Mouse (Mus musculus) left cerebral cortex, postnatal 25 days (tissue): ENCODE measurements around the gene Prpsap1. TPM values are rescaled to one million over a fixed set of nuclear protein-coding genes. Genes with fewer than 3 reads are reported as not detected.
"Not testable (repeated sequence)": the region's sequence is repeated elsewhere in the genome, so short reads cannot be mapped to it uniquely, and the experiment has no call there.

Experiments
- DNase-seq, 2 experiments: peaks; one replicate each; pipeline ENCODE4 v3.0.0; 2022; ENCODE audit warnings: low spot score in 2 of 2, mixed read lengths in 1 of 2
- intact Hi-C: fragments of 180-260 bp; cut with DNase I; formaldehyde crosslinking; loops from one replicate; pipeline ENCODE4 v1.15.1; 2025
- total RNA-seq, 2 experiments: library from RNA; stranded (reverse); gene quantifications; 2 replicates each; pipeline ENCODE4 v1.2.3; 2021

Gene Prpsap1
- total RNA-seq, 2 experiments from 2014 or later, result 65.7 to 76.2 TPM

GRCm38 (mm10) chr11:116521143-116521542 is 27.1 kb upstream of the Prpsap1 start:
- intact Hi-C loops, result no loop called here

GRCm38 (mm10) chr11:116518482-116518881 is 24.5 kb upstream of the Prpsap1 start:
- no peak for DNase-seq
- intact Hi-C loops, result no loop called here

More at GRCm38 (mm10) chr11:116521143-116521542, 27.1 kb upstream of the Prpsap1 start:
- no peak for DNase-seq

- DNase-seq, result no peak
- intact Hi-C loops, result no loop called here
Observed at GRCm38 (mm10) chr11:116515330-116516020, 21.5 kb upstream of the Prpsap1 start.

GRCm38 (mm10) chr11:116513531-116514038 is 19.6 kb upstream of the Prpsap1 start:
- DNase-seq, result no peak
- intact Hi-C loops, result no loop called here

GRCm38 (mm10) chr11:116512987-116513386 is 19.0 kb upstream of the Prpsap1 start:
- DNase-seq, result peak in 1 of 2 experiments; percentile 40
- intact Hi-C loops, result no loop called here

- no peak for DNase-seq
- intact Hi-C loops, result no loop called here
Observed at GRCm38 (mm10) chr11:116512154-116512553, 18.2 kb upstream of the Prpsap1 start.

GRCm38 (mm10) chr11:116511301-116511868 is 17.4 kb upstream of the Prpsap1 start:
- intact Hi-C loops, result no loop called here

GRCm38 (mm10) chr11:116508689-116509088 is 14.7 kb upstream of the Prpsap1 start:
- intact Hi-C loops, result no loop called here

More at GRCm38 (mm10) chr11:116511301-116511868, 17.4 kb upstream of the Prpsap1 start:
- DNase-seq, result no peak

GRCm38 (mm10) chr11:116506151-116506875 is 12.3 kb upstream of the Prpsap1 start:
- DNase-seq, result no peak
- intact Hi-C loops, result no loop called here

More at GRCm38 (mm10) chr11:116508689-116509088, 14.7 kb upstream of the Prpsap1 start:
- no peak for DNase-seq

- no peak for DNase-seq
- intact Hi-C loops, result no loop called here
Observed at GRCm38 (mm10) chr11:116505573-116505972, 11.6 kb upstream of the Prpsap1 start.

GRCm38 (mm10) chr11:116504516-116504915 is 10.5 kb upstream of the Prpsap1 start:
- intact Hi-C loops, result no loop called here

GRCm38 (mm10) chr11:116501005-116501746 is 7.2 kb upstream of the Prpsap1 start:
- peak in 1 of 2 experiments; percentile 61 for DNase-seq
- intact Hi-C loops, result loop anchor here (2.0 kb wide), 1 partner anchor 34 kb away; no protein-coding TSS in a partner anchor

More at GRCm38 (mm10) chr11:116504516-116504915, 10.5 kb upstream of the Prpsap1 start:
- DNase-seq, result no peak

- intact Hi-C loops, result loop anchor here (5.0 kb wide), 1 partner anchor 128 kb away; the partner anchor contains the start of gene Rhbdf2
Observed at GRCm38 (mm10) chr11:116499018-116499417, 5.0 kb upstream of the Prpsap1 start.

GRCm38 (mm10) chr11:116498596-116498995 is 4.6 kb upstream of the Prpsap1 start:
- no peak for DNase-seq
- intact Hi-C loops, result loop anchor here (5.0 kb wide), 1 partner anchor 129 kb away; the partner anchor contains the start of gene Rhbdf2

More at GRCm38 (mm10) chr11:116499018-116499417, 5.0 kb upstream of the Prpsap1 start:
- DNase-seq, result no peak

- intact Hi-C loops, result loop anchor here (5.0 kb wide), 1 partner anchor 130 kb away; the partner anchor contains the start of gene Rhbdf2
- no peak for DNase-seq
Observed at GRCm38 (mm10) chr11:116497313-116497712, 3.3 kb upstream of the Prpsap1 start.

- peak; percentile 49 to 86 for DNase-seq
- intact Hi-C loops, result loop anchor here (5.0 kb wide), 2 partner anchors 38 to 133 kb away; partner anchors contain the start of genes Rhbdf2 and Sphk1
Observed at GRCm38 (mm10) chr11:116494474-116495174, 622 bp upstream of the Prpsap1 start.

GRCm38 (mm10) chr11:116493191-116493590 is 811 bp downstream of the Prpsap1 start:
- DNase-seq, result no peak
- intact Hi-C loops, result loop anchor here (5.0 kb wide), 1 partner anchor 39 kb away; the partner anchor contains the start of gene Sphk1

GRCm38 (mm10) chr11:116492507-116492906 is 1.5 kb downstream of the Prpsap1 start:
- not testable (repeated sequence) for DNase-seq
- intact Hi-C loops, result loop anchor here (5.0 kb wide), 1 partner anchor 40 kb away; the partner anchor contains the start of gene Sphk1
